Mouse (Mus musculus) myocyte (in vitro differentiated cells): ENCODE data around the gene Cic. TPM values are rescaled to one million over a fixed set of nuclear protein-coding genes. Genes with fewer than 3 reads are reported as not detected.

Experiments used
- H3K27me3 ChIP-seq: one replicate; pipeline ENCODE4 v1.6.1; 2011; ENCODE audit not compliant: control insufficient read depth, insufficient read depth, insufficient read length
- H3K36me3 ChIP-seq: one replicate; pipeline ENCODE4 v1.6.1; 2011; ENCODE audit not compliant: control insufficient read depth, insufficient read depth
- H3K4me2 ChIP-seq: one replicate; pipeline ENCODE4 v1.6.1; 2011; ENCODE audit warnings: low read depth, control low read depth
- H3K4me3 ChIP-seq: one replicate; pipeline ENCODE4 v1.5.1; 2011; ENCODE audit warnings: mild to moderate bottlenecking, control low read depth, moderate library complexity
- H3K79me2 ChIP-seq: one replicate; pipeline ENCODE4 v1.6.1; 2011; ENCODE audit not compliant: control insufficient read depth, insufficient read depth
- H3ac ChIP-seq: one replicate; pipeline ENCODE4 v1.6.1; 2011; ENCODE audit not compliant: control insufficient read depth, insufficient read length
- CEBPB ChIP-seq: IDR thresholded peaks from 2 replicates; pipeline ENCODE4 v1.6.1; 2011; ENCODE audit warnings: mild to moderate bottlenecking, moderate library complexity; ENCODE audit not compliant: poor library complexity, insufficient read depth, severe bottlenecking
- E2F4 ChIP-seq: IDR thresholded peaks from one replicate; pipeline ENCODE4 v1.6.1; 2011; ENCODE audit warnings: mild to moderate bottlenecking, control low read depth, moderate library complexity; ENCODE audit not compliant: insufficient read depth
- MAX ChIP-seq: IDR thresholded peaks from one replicate; pipeline ENCODE4 v1.6.1; 2011; ENCODE audit warnings: low read depth, mild to moderate bottlenecking, control low read depth
- MYOD1 ChIP-seq, 3 experiments: IDR thresholded peaks; one replicate each; pipeline ENCODE4 v1.6.1; 2011; ENCODE audit warnings: control low read depth in 2 of 3, low read depth in 2 of 3, mild to moderate bottlenecking in 2 of 3, moderate library complexity in 1 of 3; ENCODE audit not compliant: insufficient read length in 2 of 3, control insufficient read depth in 1 of 3
- MYOG ChIP-seq, 3 experiments: IDR thresholded peaks; one replicate each; pipeline ENCODE4 v1.6.1; 2011; ENCODE audit warnings: control low read depth in 2 of 3, low read depth in 2 of 3, mild to moderate bottlenecking in 2 of 3; ENCODE audit not compliant: insufficient read length in 2 of 3, control insufficient read depth in 1 of 3, insufficient read depth in 1 of 3
- POLR2A ChIP-seq: IDR thresholded peaks from one replicate; pipeline ENCODE4 v1.6.1; 2011; ENCODE audit warnings: low read depth, mild to moderate bottlenecking, control low read depth, moderate library complexity; ENCODE audit not compliant: insufficient read length
- POLR2AphosphoS2 ChIP-seq: IDR thresholded peaks from one replicate; pipeline ENCODE4 v1.6.1; 2011; ENCODE audit warnings: low read depth, control low read depth; ENCODE audit not compliant: insufficient read length
- REST ChIP-seq: IDR thresholded peaks from one replicate; pipeline ENCODE4 v1.6.1; 2011; ENCODE audit warnings: mild to moderate bottlenecking, control low read depth, moderate library complexity; ENCODE audit not compliant: insufficient read depth, insufficient read length
- SRF ChIP-seq: IDR thresholded peaks from one replicate; pipeline ENCODE4 v1.6.1; 2011; ENCODE audit warnings: low read depth; ENCODE audit not compliant: control insufficient read depth, insufficient read length
- TCF12 ChIP-seq: IDR thresholded peaks from one replicate; pipeline ENCODE4 v1.6.1; 2011; ENCODE audit warnings: mild to moderate bottlenecking, control low read depth; ENCODE audit not compliant: poor library complexity, insufficient read depth, severe bottlenecking
- TCF3 ChIP-seq: IDR thresholded peaks from one replicate; pipeline ENCODE4 v1.6.1; 2011; ENCODE audit warnings: low read depth, control low read depth; ENCODE audit not compliant: insufficient read length
- USF1 ChIP-seq: IDR thresholded peaks from one replicate; pipeline ENCODE4 v1.6.1; 2011; ENCODE audit warnings: low read depth, mild to moderate bottlenecking, control low read depth, moderate library complexity
- polyA plus RNA-seq: library from polyadenylated mRNA; unstranded; fragments of >200 nt; fragmentation: generic; extraction: Trizol; gene quantifications from one replicate; pipeline ENCODE4 v1.2.1, GENCODE M21; 2012; ENCODE audit warnings: missing spikeins

The Cic gene
- polyA plus RNA-seq, 1 experiment = 65.8 TPM

DNA sequence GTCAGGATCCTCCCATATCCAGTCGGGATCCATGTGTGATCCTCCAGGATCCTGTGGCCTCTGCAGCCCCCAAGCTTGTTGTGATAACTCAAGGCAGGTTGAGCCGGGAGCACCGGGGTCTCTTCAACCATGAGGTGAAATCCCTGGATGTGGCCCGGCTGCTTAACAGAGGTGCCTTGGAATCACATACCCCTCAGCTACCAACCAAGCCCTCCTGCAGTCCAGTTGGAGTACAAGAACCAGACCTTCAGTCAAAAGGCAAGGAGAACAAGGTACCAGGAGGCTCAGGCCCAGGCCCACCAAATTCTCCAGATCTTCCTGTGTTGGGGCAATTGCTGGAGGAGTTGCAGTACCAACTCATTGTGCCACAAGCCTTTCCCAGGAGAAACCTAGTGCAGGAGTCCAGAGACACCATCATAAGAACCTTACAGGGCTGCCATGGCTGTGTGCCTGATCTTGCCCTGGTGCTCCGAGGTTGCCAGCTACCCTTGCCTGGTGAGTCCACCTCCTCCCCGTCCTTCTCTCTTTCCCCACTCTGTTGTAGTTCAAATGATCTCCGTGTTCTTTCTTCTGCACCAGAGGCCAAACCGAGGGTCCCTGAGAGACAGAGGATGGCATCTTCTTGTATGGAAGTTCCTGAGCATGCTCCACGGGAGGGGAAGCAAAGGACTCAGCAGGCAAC, 35.6 kb downstream of the Cic start:
- Histone ChIP-seq H3K27me3 (peaks cover 41% of the 10 kb centered on the region), H3K36me3 (no peaks in the 10 kb centered on the region), H3K79me2 (no peaks in the 10 kb centered on the region), H3ac (no peak overlapping the region), H3K4me2 (no peak overlapping the region), H3K4me3 (no peak overlapping the region)
- TF ChIP-seq MYOD1 (IDR thresholded peaks at IDR 0.05; ENCODE audit: control insufficient read depth in 1 of 3, insufficient read length in 2 of 3, low read depth in 2 of 3) (no peak), CEBPB (no peak), SRF (no peak), POLR2A (no peak), REST (no peak), TCF3 (no peak), POLR2AphosphoS2 (no peak), USF1 (no peak), MAX (no peak), E2F4 (no peak), TCF12 (no peak), MYOG (IDR thresholded peaks at IDR 0.05; ENCODE audit: control insufficient read depth in 1 of 3, insufficient read depth in 1 of 3, insufficient read length in 2 of 3, low read depth in 2 of 3) (no peak)

DNA sequence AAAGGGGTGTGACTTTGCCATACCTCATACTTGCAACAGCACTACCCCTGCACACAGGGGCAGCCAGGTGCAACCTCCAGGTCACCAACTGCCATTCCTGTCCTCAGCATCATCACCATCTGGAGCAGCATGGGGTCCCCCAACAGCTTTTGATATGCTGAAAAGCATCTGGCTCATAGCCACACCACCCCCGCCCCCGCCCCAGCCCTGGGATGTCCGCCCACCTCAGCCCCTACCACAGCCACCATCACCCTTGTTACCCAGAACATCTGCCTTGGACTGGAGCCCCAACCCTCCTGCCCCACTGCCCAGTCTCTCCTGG, 36.1 kb downstream of the Cic start:
- no peak for TF ChIP-seq USF1
- no peak for TF ChIP-seq CEBPB
- no peak for TF ChIP-seq POLR2AphosphoS2
- no peak for TF ChIP-seq MYOD1 (IDR thresholded peaks at IDR 0.05; ENCODE audit: control insufficient read depth in 1 of 3, insufficient read length in 2 of 3, low read depth in 2 of 3)
- H3K4me3 ChIP-seq = no peak overlapping the region
- H3K4me2 ChIP-seq = no peak overlapping the region
- H3K27me3 ChIP-seq = peaks cover 46% of the 10 kb centered on the region
- H3K36me3 ChIP-seq = no peaks in the 10 kb centered on the region
- no peak overlapping the region for H3ac ChIP-seq
- H3K79me2 ChIP-seq = no peaks in the 10 kb centered on the region

DNA sequence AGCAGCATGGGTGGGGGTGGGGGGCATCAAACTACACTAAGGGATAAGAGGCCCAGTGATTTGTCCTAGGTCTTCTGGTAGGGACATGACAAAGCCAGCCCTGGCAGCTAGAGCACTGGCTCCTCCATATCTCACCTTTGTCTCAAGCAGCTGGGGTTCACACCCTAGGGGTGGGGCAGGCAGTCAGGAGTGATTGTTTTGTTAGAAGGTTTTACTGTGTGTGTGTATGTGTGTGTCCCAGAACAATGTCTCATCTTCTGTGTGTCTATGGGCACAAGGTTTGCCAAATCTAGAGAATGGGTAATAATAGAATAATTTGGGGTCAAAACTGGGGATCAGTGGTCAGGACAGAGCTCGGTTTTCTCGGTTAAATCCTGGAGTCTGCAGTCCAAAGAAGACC, 38.0 kb downstream of the Cic start:
- Histone ChIP-seq H3K36me3 (no peaks in the 10 kb centered on the region), H3K4me2 (peak overlapping the region; percentile 30), H3K27me3 (peaks cover 57% of the 10 kb centered on the region), H3ac (no peak overlapping the region), H3K79me2 (no peaks in the 10 kb centered on the region), H3K4me3 (no peak overlapping the region)
- TF ChIP-seq REST = no peak

DNA sequence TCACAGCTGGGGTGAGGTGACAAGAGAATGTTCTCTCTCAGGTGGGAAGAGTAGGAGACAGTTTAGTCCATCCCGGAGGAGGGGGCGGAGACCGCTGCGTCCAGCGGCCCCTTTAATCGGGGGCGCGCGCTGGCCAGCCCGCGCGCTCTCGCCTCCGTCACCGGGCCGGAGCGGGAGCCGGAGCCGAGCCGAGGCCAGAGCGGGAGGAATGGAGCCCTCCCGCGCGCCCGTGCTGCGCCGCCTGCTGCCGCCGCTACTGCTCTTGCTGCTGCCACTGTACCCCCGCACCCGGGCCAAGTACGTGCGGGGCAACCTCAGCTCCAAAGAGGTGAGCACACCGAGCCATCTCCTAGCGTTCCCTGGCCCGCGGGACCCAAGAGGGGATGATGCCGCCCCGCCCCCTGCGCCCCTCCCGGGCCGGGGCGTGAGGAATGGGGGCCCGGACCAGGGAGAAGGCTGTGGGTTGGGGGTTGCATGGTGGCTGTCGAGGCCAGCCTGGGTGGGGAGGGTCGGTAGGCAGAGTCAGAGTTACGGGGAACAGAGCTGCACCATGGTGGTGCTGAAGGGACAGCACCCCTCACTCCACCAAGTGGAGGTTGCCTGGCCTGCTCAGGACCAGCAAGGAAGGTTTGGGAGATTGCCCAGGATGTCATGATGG, 38.6 kb downstream of the Cic start, which contains the start of gene Tmem145:
Tmem145 (plus strand) TSS at position 151 of the 658 bp plus-strand sequence.
- no peaks in the 10 kb centered on the region for H3K79me2 ChIP-seq
- peaks cover 60% of the 10 kb centered on the region for H3K27me3 ChIP-seq
- H3K4me2 ChIP-seq = peak within 1 kb of the TSS; percentile 30
- no peak within 1 kb of the TSS for H3ac ChIP-seq
- no peak for TF ChIP-seq SRF
- peak; percentile 99 for TF ChIP-seq REST
- no peak for TF ChIP-seq CEBPB
- H3K36me3 ChIP-seq = no peaks in the 10 kb centered on the region
- no peak within 1 kb of the TSS for H3K4me3 ChIP-seq

DNA sequence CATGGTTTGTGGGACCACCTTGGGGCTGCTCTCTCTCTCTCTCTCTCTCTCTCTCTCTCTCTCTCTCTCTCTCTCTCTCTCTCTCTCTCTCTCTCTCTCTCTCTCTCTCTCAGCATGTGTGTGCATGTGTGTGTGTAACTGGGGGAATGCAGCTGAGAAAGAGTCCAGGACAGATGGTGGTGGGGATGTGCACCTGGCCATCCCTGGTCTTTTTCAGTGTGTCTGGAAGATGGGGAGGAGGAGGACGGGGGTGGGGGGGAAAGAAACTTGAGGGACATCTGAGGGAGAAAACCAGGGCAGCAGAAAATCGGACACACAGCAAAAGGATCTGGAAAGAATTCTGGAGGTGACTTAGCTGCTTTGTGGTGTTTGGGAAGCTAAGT, 39.1 kb downstream of the Cic start:
- Histone ChIP-seq H3K4me3 (no peak overlapping the region), H3K4me2 (no peak overlapping the region), H3K27me3 (peaks cover 65% of the 10 kb centered on the region), H3K79me2 (no peaks in the 10 kb centered on the region), H3K36me3 (no peaks in the 10 kb centered on the region), H3ac (no peak overlapping the region)
- TF ChIP-seq USF1 = no peak
- TF ChIP-seq POLR2A = no peak
- TF ChIP-seq MAX = no peak
- TF ChIP-seq MYOD1 (IDR thresholded peaks at IDR 0.05; ENCODE audit: control insufficient read depth in 1 of 3, insufficient read length in 2 of 3, low read depth in 2 of 3) = no peak
- TF ChIP-seq MYOG (IDR thresholded peaks at IDR 0.05; ENCODE audit: control insufficient read depth in 1 of 3, insufficient read depth in 1 of 3, insufficient read length in 2 of 3, low read depth in 2 of 3) = no peak
- no peak for TF ChIP-seq SRF
- no peak for TF ChIP-seq TCF3
- TF ChIP-seq CEBPB = no peak
- no peak for TF ChIP-seq E2F4
- TF ChIP-seq POLR2AphosphoS2 = no peak
- no peak for TF ChIP-seq REST
- no peak for TF ChIP-seq TCF12
